Mouse (Mus musculus): ENCODE results near the gene Atp2b4. TPM values are rescaled to one million over a fixed set of nuclear protein-coding genes. Genes with fewer than 3 reads are reported as not detected.
"Not testable (repeated sequence)": the region's sequence is repeated elsewhere in the genome, so short reads cannot be mapped to it uniquely, and the experiment has no call there.

The Atp2b4 gene
- polyA plus RNA-seq, 1 experiment = 63.6 TPM

DNA sequence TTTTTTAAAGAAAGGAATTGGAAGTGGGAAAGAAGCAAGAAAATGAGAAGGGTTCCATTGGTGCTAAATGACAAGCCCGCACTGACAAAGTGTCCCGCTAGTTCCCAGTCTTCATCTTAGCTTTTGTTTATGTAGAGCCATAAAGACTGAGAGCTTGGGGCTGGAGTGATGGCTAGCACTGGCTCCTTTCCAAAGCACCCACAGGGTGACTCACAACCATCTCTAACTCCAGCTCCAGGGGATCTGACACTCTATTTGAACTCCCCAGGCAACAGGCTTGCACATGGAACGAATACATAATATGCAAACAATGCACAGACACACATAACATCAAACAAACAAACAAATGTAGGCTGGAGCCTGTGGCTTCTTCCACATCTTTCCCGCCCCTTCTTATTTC, 50.9 kb downstream of the Atp2b4 start:
- DNase-seq (ENCODE audit: low read depth) = no peak

DNA sequence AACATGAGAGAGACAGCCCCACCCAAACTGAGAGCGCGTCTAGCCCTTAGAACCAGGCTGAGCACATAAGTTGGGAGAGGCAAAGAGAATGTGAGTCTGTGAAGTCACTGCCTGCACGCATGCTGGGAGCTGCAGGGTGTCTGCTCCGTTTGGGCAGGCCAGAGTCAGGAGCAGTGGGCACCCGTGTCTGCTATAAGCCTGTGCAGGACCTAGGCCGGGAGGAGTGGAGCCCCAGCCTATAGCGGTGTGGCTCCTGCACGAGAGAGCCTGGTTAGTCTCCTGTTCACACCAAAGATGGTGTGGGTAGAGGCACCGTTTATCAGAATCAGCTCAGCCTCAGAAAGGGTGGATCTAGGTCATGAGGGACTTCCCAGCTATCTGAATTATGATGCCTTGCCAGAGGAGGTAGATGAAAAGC, 55.8 kb downstream of the Atp2b4 start:
- DNase-seq (ENCODE audit: low read depth) = no peak

DNA sequence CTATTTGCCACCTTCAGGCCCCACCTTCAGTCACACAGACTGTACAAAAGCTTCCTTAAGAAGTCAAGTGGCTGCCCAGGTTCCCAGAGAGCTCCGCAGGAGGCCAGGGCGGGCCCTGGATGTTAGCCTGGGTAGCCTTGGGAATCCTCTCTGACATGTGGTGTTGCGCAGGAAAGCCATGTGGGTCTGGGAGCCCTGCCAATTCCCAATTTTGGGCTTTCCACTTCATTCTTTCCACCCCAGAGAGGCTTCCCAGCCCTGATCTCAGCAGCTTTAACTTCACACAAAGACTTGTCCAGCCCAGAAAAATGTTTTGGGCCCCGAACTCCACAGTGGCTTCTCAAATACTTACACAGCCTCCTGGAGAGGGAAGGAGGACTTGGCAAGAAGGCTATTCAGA, 56.2 kb downstream of the Atp2b4 start:
- no peak for DNase-seq (ENCODE audit: low read depth)

DNA sequence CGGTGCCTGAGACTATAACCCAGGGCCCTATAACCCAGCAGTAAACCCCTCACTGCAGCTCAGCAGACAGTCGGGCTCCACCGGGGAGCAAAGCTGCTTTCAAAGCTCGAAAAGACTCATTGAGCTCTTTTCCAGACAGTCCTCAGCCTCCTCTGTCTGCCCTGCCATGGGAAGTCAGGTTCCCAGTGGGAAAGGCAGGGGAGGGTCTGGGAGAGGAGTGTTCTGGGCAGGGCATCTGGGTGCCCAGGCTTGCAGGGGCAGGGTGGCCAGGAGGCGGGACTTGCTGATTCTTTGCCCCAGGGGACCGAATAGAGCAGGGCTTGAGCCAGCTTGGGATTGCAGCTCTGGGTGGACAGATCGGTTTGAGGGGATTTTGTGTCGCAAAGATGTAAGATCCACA, 58.3 kb downstream of the Atp2b4 start:
- no peak for DNase-seq (ENCODE audit: low read depth)

DNA sequence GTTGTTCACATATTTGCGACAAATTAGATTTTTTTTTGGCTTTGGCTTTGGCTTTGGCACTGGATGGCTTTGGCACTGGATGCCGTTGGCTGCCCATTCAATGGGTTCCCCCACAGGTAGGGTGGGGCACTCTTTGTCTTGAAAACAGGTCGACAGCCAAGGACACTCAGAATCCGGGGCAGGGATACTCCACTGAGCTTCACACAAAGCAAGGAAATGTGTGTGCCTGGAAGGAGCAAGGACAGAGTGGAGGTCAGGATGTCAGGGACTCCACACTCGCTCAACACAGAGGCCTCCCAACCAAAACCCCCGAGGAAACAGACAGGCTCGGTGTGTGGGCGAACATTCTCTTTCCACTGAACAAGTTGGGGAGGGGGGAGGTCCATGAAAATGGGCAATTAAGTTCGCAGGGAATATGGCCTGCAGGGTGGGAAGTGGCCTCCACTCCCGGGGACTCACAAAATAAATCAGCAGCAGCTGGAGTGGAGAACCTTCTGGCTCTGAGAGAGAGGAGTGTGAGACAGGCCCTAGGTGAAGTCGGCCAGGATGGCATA, 58.9 kb downstream of the Atp2b4 start:
- DNase-seq (ENCODE audit: low read depth) = no peak

DNA sequence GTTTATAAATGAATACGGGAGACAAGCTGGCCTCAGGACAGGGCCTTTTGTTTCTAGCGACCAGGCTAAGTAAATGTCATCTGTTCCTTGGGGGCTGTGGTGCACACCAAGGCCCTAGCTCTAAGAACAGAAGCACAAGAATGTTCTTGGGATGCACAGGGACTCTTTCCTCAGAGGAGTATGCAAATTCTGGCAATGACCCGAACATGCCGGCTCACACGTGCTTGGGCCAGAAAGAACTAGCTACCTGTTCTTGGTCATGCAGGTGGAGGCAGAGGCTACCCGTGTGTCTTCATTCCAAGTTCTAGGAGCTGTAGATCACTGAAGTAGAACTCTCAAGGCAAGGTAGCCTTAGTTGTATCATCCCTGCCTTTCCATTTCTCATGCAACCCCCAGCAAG, 59.7 kb downstream of the Atp2b4 start:
- DNase-seq (ENCODE audit: low read depth) = no peak

DNA sequence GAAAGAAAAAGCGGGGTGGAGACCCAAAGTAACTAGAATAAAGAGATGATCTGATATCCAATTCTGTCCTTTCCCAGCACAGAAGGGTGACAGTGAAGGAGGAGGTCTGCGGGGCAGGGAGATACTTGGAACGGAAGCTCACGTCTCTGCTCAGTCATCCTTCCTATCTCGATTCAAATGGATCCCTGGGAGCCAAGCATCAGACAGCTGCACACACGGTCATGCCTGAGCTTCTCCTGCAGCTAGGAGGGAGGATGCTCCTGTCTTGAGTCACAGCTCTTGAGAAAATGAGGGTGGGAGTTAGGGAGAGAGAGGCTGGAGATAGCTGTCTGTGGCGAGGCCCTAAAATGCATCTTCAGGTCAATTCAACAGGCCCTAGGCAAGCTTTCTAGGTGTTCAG, 64.2 kb downstream of the Atp2b4 start:
- no peak for DNase-seq (ENCODE audit: low read depth)

DNA sequence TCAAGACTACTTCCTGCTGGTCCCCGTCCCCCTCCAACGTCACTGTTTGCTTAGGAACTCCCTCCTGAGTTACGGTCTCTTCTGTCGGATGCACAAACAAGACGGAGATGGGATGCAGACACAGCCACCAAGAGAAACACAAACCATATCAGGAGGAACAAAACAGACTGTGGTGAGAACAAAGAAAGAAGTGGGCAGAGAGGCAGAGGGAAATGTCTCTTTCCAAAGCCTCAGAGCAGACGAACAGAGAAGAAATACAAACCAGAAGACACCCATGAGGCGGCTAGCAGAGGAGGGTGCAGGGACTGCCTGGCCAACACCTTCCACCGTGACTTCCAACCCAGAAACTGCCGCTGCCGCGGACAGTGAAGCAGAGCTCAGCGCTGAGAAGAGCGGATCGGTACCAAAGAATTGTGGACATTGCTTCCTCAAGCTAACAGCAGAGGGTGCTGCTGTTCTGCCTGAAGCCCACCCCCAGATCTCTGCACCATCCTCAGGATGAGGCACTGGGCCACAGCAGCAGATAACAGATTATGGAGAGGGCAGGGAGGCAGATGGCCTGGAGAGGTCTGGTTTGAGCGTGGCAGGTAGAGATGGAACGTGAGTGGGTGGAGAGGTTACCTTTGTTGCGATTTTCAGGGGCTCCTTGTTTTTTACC, 64.7 kb downstream of the Atp2b4 start:
- no peak for DNase-seq (ENCODE audit: low read depth)

DNA sequence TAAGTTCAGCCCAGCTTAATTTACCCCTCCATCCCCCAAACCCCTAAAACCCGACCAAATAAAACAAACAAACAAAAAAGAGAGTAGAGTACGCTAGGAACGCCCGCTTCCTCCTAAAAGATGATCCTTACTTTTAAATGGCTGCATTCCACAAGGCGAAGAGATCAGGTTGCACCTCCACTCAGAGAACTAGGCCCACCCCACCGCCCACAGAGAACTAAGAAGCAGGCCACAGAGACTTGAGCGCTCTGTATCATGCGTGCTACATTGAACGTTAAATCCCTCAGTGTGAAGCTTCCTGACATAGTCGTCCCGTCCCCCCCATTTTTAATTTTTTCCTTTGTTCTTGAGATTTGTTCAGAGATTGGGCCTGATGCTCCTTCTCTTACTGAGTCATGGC, 68.0 kb downstream of the Atp2b4 start:
- no peak for DNase-seq (ENCODE audit: low read depth)

DNA sequence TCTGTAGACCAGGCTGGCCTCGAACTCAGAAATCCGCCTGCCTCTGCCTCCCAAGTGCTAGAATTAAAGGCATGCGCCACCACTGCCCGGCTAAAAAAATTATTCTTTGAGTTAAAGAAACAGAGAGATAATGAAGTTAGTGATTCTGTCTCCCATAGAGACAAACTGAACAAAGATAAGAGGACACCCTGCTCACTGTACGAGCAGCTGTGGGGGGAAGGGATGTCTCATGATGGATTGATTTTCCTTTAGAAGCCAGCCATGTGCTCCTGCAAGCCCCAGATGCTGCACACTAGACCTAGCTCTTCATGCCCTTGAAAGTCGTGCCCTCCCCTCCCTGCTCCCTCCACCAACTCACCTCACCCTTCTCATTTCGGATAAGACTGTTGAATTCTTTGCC, 72.5 kb downstream of the Atp2b4 start:
- DNase-seq (ENCODE audit: low read depth) = no peak

DNA sequence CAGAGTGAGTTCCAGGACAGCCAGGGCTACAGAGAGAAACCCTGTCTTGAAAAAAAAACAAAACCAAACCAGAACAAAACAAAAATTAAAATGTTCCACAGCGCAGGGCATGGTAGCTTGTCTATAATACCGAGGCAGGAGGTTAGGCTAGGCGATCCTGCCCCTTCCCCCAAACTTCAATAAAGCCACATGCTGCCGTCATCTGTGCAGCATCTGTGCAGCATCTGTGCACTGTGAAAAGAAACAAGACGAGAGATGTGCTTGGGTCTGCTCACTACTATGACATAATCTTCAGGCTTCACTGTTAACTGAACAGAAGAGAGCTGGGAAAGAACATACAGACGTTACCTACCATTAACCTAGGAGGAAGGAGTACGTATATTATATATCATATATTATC, 80.5 kb downstream of the Atp2b4 start:
- DNase-seq (ENCODE audit: low read depth) = no peak

DNA sequence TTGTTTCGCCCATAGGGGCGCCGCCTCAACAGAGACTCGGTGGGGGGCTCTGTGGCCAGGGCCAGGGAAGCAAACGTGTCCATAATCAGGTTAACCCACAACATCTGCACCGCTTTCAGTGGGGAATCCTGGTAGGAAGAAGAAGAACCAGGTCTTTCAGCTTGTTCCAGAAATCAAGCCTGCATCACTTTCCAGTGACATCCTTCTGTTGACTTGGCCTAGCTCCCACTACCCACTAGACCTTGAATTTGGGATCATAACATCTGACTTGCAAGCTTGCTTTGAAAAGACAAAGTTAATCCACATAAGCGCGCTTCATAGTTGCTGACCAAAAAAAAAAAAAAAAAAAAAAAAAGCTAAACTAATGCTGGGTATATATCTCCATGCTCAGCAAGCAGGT, 82.1 kb downstream of the Atp2b4 start:
- no peak for DNase-seq (ENCODE audit: low read depth)

DNA sequence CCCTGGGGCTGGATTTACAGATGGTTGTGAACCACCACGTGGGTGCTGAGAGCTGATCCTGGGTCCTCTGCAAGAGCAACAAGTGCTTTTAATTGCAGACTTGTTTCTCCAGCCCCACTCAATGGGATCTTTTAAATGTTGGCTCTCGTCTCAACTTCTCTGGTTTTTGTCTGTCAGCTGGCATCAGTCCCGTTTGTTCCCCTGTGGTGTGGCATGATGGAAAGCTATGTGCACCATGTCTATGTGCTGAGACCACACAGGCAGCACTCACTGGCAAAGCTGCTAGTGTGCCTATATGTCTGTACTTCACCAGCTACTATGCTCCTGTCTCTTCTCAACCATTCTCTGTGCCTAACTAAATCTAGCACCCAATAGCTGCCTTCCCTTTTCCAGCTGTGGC, 82.5 kb downstream of the Atp2b4 start:
- no peak for DNase-seq (ENCODE audit: low read depth)

DNA sequence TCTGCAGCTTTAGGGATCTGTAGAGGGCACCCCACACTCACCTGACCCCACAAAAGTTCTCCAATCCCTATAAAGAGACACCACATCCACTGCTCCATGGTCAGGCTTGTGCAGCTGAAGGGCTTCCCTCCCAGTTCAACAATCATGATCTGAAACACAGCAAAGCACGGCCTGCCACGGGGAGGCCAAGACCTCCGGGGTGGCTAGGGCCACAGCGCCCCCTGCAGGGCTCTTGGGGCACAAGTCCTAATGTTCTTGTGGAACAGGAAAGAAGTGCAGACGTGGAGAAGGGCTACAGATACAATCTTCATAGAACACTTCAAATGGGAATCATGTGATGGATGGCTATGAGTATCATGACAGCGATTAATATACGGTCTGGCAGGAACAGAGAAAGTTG, 84.4 kb downstream of the Atp2b4 start:
- no peak for DNase-seq (ENCODE audit: low read depth)

DNA sequence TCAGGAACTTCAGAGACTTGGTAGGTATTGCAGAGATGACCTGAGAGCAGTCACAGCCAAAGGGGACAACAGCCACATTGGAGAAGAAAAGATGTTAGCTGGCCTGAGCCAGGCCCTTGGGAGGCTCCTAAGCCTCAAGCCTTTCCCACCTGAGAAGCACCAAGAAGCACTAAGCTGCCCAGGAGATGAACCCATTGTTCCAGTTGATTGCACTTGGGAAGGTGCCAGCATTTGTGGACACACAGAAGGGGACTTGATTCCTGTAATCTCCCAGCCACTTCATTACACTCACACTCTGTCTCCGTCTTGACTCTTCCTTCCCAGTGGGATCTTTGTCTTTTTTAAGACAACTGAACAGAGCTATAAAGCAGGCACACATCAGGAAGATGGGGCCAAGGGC, 85.7 kb downstream of the Atp2b4 start:
- DNase-seq (ENCODE audit: low read depth) = no peak

DNA sequence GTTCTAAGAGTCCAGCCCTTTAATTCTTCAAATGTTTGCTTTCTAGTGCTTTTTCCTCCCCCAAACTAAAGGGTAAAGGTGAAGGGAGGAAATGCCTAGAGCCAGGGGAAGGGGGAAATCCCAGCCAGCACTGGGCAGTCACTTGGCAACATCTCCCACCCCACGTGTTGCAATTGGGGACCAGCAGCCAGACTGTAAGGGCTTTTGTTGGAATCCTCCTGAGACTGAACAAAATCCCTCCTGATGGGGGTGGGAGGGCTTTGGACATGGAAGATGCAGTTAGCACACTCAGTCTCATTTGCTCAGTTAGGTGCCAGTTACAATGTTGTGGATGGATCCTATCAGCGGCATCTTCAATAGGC, 87.9 kb downstream of the Atp2b4 start:
- DNase-seq (ENCODE audit: low read depth) = no peak

DNA sequence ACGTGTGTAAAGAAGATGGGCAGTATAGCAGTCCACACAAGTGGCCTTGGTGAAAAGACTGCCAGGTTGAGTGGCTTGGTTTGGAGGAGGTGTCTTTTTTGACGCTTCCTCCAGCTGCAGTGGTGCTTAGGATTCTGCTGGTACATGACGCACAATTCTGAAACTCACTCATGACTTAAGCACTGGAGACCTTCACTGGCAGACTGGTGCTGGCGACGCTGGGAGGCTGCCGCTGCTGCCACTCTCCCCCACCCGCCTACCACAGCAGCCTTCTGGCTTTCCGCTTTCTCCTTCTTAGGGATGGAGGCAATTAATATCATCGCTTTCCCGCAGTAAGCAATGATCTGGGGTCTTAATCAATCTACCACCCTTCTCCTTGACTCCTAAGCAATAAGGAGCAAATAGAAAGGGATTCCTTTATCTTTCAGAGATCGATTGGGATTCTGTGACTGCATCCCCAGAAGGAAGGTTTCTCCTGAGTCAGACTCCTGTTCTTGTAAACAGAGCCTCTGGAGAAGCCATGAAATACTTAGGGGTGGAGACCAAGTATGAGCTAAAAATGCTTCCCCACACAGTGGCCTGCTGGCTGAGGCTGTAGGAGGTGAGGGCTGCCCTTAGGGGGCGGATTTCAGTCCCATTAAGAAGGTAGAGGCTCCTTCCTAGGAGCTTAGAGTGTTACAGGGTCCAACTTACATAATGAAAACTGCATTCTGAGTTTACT, 88.4 kb downstream of the Atp2b4 start:
- DNase-seq (ENCODE audit: low read depth) = no peak

DNA sequence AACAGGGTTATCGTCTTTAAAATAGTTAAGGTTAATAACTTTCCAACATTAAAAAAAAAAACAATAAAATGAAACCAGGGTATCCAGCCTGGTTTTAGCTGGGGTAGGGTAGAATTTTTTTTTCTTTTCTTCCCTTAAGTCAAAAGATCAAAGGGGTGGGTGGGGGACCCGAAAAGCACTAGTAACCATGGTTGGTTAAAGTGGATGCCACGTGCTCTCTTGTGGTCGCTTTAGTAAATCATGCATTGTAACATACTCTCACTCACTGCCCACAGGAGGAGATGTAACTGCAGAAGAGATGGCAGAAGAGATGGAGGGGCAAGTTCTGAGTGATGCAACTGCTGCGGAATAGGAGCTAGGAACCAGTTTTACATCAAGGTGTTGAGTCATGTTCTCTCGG, 89.5 kb downstream of the Atp2b4 start:
- no peak for DNase-seq (ENCODE audit: low read depth)

DNA sequence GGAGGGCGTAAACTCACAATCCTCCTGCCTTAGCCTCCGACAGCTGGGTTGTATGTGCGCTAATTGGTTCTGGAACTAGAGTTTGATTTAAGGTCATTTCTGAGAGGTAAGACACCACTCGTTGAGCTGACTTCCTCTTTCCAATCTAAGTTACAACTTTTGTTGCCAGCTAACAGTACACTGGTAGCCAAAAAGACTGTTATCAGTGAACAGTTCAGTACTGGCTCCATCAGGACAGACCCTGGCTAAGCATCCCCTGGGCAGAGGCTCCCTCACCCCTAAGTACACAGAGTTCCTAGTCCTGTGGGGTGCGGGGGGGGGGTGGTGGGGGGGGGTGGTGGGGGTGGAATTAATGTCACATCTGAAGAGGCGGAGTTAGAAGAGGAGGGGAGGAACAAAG, 89.9 kb downstream of the Atp2b4 start:
- DNase-seq (ENCODE audit: low read depth) = no peak

DNA sequence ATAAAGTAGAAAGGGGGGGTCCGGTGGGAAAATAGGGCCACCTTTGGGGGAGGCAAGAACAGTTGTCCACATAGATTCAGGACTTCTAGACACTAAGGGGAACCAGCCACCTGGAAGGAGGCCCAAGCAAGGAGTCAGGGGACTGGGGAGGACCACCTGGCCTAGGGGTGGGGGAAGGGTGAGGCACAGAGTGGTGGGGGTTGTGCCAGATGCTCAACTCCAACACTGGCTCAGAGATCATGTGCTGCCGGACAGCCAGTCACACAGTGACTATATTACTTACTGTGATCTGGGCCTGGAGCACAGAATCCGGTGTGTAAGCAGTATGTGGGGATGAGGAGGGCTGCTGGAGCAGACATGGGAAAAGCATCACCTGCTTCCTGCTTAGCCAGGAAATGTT, 91.5 kb downstream of the Atp2b4 start:
- DNase-seq (ENCODE audit: low read depth) = no peak

DNA sequence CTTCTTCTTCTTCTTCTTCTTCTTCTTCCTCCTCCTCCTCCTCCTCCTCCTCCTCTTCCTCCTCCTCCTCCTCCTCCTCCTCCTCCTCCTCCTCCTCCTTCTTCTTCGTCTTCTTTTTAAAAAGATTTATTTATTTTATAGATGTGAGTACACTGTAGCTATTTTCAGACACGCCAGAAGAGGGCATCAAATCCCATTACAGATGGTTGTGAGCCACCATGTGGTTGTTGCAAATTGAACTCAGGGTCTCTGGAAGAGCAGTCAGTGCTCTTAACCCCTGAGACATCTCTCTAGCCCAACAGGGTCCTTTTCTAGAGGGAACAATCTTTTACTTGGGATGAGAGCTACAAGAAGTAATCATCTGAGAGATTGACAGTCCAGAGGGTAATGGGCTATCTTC, 99.0 kb downstream of the Atp2b4 start:
- DNase-seq (ENCODE audit: low read depth) = not testable (repeated sequence)

DNA sequence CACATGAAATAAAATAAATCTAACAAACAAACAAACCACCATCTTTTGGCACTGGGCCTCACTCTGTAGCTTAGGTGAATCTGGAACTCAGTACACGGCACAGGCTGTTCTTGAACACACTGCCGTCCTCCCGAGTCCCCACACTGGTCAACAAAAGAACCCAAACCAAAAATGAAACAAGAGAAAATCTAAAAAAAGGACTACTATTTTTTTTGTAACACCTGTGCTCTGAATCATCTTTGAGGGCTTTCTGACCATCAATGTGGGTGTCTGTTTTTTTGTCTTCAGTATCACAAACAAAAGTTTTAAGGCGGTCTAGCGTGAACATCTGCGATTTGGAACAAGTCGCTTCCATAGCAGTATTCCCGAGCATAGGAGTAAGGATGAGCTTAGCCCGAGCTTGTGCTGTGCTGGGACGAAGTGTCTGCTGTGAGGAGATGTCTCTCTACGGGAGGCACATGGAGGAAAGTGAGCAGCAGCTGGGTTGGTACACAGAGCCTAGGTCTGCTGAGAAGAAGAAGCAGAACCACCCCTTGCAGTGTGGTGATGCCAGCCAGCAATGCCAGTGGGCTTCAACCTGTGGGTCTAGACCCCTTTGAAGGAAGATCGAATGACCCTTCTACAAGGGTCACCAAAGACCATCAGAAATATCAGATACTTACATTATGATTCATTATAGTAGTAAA, 102.8 kb downstream of the Atp2b4 start:
- DNase-seq (ENCODE audit: low read depth) = no peak

DNA sequence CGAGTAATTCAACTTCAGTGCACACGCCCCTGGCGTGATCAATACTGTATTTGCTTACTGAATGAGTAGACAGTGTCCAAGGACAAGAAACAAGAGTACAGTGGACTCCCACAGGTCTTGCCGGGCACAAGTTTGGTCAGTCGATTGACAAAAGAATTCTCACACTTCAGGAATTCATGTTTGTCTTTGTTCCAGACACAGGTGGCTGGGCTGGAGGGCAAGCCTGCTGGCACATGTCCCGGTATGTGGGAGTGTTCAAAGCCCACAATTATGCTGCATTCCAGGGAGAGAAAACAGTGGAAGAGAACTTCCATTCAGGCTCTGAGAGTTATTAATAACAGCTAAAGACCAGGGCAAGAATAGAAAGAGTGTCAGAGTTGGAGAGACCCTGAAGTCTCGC, 104.9 kb downstream of the Atp2b4 start:
- peak; percentile 61 for DNase-seq (ENCODE audit: low read depth)
